Mouse (Mus musculus) layer of hippocampus, adult 18-20 months (tissue): ENCODE measurements around the gene Fpr-rs4. TPM values are rescaled to one million over a fixed set of nuclear protein-coding genes. Genes with fewer than 3 reads are reported as not detected.
"Not testable (repeated sequence)": the region's sequence is repeated elsewhere in the genome, so short reads cannot be mapped to it uniquely, and the experiment has no call there.

Experiments used
- DNase-seq, 2 experiments: peaks; one replicate each; pipeline ENCODE4 v3.0.0; 2022; ENCODE audit warnings: low spot score in 2 of 2
- long read RNA-seq: library from polyadenylated mRNA; stranded (forward); transcript quantifications from one replicate; pipeline ENCODE4 v2.0.0, GENCODE M21; 2021
- total RNA-seq, 2 experiments: library from RNA; stranded (reverse); gene quantifications; 2 replicates each; pipeline ENCODE4 v1.2.3; 2021

The Fpr-rs4 gene
- total RNA-seq = not detected
- long read RNA-seq = 0 reads

DNA sequence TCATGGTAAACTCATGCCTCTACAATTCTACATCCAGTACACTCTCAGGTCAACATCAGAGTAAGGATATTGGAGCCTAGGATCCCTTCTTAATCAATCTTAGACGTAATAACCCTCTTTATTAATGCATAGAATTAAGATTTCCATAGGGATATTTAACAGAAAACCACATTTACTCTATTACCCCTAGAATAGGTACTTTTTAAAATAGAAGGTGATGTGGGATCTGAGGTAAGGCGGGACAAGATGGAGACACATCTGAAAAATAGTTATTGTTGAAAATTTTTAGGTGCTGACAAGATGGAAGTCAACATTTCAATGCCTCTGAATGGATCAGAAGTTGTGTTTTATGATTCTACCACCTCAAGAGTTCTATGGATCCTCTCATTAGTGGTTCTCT, at the start of gene Fpr-rs4:
Gene Fpr-rs4, plus strand, starts transcription at position 301 of the 400 bp plus-strand sequence.
- DNase-seq = no peak

DNA sequence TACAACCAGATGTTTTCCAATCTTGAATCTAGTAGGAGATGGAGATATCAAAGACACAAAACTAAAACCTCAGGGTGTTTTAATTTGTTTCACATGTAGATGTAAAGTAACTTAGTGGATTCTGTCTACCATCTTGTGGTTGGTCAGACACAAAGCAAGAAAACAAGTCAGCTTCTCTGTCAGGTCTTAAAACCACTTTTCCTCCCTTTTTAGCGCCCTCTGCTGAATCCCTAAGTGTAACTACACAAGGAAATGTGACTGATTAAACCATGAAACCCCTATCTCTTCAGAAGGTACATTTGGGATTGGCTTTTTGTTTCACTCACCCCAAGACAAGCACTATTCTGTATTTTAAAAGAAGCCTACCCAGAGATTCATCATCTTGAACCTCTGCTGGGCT, 48.1 kb upstream of the Fpr-rs4 start:
- no peak for DNase-seq

DNA sequence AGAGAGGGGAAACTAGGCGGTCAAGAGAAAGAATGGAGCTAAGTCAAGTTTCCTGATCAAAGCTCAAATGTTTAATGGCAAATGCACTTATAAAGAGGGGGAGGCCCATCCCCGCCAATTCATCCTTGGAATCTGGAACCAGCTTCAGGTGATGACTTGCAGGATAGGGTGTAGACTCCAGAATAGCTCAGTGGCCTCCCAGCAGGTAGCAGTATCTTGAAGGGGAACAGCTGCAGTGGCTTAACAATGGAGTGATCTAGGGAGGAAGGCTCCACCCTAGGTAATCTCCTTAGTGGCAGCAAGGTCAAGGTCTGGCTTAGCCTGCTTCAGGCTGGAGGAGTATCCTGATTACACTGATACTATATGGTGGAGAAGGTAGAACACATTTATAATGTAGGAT, 40.3 kb upstream of the Fpr-rs4 start:
- DNase-seq = not testable (repeated sequence)

DNA sequence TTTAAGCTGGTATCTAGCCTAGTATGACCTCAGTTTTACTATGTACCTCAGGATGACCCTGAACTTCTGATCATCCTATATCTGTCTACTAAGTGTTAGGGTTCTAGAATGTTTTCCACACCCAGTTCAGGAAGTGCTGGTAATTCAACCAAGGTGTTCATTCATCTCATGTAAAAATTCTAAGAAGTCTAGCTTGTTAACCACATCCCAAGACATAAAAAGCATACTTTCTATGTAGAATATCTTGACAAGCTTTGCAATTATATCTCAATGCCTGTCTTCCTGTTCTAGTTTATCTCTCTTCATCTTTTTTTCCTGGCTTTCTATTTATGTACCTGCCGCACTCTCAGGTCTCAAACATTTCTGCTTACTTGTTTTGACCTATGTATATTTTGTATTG, 16.8 kb upstream of the Fpr-rs4 start:
- DNase-seq = no peak

DNA sequence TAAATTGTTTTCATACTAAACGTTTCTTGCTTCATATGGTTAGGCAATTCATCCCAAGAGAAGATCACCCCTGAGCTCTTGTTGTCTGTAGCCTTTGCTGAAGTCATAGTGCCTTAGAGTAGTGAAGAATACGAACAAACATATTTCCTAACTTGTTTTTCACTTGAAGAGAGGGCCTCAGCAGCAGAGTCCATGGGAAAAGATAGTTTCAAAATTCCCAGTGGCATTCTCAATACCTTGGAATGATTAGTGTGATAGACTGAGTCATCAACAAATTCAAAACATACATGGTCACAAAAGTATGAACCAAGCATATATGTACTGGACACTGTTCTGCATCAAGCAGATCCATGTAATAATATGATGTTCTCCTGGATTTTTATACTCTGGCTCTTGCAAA, 27.6 kb downstream of the Fpr-rs4 start, which contains the start of gene Vmn2r124:
Gene Vmn2r124, plus strand, starts transcription at position 301 of the 400 bp plus-strand sequence.
- no peak for DNase-seq

Other genes with a start within 250 kb of the Fpr-rs4 start
- 10 to 100 TPM; 64.4 to 80.9 TPM for gene Spaca6, start 194.6 kb upstream of the Fpr-rs4 start, total RNA-seq
- gene Has1, start 166.5 kb upstream of the Fpr-rs4 start, total RNA-seq = under 1 TPM; 0.20 to 0.67 TPM
- not detected for gene Fpr1, start 137.8 kb upstream of the Fpr-rs4 start, total RNA-seq
- gene Fpr2, start 133.9 kb upstream of the Fpr-rs4 start, total RNA-seq = not detected
- gene Fpr3, start 133.9 kb upstream of the Fpr-rs4 start, total RNA-seq = not detected
- under 1 TPM in 1 of 2 experiments, not detected in 1; 0.05 TPM for gene Vmn2r124, start 27.7 kb downstream of the Fpr-rs4 start, total RNA-seq
- not detected for gene Vmn2r91, start 63.3 kb downstream of the Fpr-rs4 start, total RNA-seq
- gene Vmn2r92, start 130.2 kb downstream of the Fpr-rs4 start, total RNA-seq = not detected